Mouse (Mus musculus): ENCODE measurements at regions not wholly inside any gene's neighbourhood (a gene's known extent, or its start where the extent isn't known, plus 50 kb on each side); places are given as distances from the start of the nearest gene placed in this dataset.
A peak's percentile ranks its signal among the peaks of the same experiment; 100 is the strongest.

DNA sequence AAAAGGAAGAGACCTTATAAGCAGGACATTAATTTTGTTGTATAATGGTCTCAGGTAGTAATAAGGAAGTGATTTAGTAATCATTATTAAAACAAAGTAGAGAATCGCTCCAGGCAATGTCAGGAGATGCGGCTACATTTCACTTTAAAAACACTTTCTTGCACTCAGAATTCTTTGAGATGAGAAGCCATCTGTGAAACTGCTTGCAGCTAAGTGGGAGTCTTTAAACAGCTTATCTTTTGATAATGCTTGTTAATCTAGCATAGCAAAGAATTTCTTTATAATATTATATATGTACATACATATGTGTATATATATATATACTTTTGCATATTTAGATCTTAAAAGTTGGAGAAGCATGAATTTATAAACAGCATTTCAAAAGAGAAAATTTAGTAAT lies 133.1 kb upstream of the Klf6 start:
- DNase-seq, result no peak

GRCm38 (mm10) chr13:5728808-5729207 lies 132.5 kb upstream of the Klf6 start:
- DNase-seq, result peak; percentile 86

- peak; percentile 9 for DNase-seq
Observed at GRCm38 (mm10) chr13:5729426-5730068, 131.7 kb upstream of the Klf6 start.

DNA sequence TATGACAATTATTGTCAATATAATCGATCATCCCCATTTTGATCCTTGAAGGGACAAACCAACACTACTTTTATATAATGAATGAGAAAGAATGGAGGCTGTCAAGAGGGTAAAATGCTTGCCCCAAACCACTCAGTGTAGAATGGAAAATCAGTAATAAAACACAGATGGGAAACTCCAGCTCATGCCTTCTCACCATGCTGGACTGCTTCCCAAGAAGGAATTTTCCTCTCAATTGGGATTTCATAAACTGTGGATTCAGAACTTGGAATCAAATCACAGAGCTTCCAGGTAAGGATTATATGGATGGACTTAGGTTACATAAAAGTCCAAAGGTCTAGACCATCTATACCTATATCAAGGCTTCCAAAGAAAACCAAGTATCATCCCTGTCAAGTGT lies 129.1 kb upstream of the Klf6 start:
- DNase-seq, result no peak

DNA sequence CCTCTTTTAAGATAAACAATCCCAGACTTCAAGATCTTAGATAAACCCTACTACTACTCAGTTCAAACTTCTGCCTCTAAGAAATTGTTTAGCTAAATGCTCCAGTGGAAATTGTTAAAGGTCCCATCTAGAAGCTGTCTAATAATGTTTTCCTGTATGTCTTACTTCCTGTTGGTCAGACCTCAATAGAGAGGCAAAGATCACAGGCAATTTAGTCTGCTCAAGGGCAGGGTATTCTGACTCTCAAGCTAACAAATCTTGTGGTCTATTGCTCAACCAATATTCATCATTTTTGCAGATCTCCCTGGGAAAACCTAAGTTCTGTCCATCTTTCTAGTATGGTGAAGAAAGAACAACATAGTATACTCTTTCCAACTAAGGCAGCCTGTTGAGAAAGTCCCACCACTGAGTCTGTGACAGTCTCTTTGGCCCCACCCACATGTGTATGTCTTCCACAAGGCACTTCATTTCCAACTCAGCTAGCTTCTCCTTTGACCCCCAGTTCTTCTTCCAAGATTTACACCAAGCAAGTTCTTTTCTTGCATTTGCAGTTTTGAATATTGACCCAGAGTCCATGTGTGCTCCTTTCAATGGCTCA lies 126.2 kb upstream of the Klf6 start:
- no peak for DNase-seq

DNA sequence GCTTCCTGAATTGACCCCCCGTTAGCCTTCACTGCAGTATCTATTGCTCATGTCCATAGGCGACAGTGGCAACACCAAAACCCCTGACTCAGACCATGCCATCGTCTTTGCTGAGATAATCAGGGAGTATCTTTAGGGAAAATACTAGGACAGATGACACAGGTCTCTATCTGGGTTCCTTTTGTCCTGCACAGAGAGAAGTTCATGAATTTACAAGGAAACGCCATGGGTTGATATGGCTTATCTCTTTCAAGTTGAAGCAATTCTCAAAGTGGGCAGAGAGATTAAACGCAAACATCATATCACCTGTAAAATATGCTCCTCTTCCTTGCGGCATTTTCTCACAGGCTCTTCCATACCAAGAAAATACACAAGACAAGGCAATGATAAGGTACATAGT lies 124.8 kb upstream of the Klf6 start:
- no peak for DNase-seq

DNA sequence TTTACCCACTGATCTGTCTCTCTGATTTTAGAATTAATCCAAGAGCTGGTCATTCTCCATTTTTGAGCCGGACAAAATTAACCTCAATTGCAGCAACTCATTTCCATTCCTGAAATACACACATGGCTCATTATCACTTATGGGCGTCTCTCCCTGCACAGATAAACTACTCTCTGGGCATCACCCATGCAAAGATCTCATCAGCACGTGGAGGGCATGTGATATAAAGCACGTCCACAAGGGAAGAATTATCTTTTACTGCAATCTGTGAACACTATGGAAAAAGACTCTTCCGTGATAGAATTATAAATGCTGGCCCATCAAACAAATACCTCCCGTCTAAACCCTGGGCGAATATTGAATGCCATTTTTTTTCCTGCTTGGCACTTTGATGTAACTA lies 124.1 kb upstream of the Klf6 start:
- DNase-seq, result no peak

- no peak for DNase-seq
Observed at GRCm38 (mm10) chr13:5740805-5741204, 120.5 kb upstream of the Klf6 start.

- no peak for DNase-seq
Observed at GRCm38 (mm10) chr13:5744949-5745348, 116.3 kb upstream of the Klf6 start.

DNA sequence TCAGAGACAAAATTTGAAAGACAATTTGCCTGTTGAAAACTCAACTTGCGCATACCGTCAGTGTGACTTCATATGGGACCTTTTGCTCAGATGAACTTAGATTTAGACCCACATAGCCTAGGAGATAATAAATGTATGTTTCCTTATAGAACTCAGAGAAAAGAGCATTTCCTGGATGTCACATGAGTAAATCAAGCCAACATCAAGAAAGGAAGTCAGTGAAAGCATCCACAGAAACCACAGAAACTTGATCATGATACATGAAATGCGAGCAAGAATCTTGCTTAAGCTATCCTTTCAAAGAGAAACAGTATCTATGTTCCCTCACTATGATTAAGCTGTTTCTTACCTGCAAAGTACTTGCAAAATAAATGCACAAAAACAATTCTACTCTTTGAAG lies 104.1 kb upstream of the Klf6 start:
- DNase-seq, result no peak

GRCm38 (mm10) chr13:5757963-5758362 lies 103.3 kb upstream of the Klf6 start:
- DNase-seq, result no peak

DNA sequence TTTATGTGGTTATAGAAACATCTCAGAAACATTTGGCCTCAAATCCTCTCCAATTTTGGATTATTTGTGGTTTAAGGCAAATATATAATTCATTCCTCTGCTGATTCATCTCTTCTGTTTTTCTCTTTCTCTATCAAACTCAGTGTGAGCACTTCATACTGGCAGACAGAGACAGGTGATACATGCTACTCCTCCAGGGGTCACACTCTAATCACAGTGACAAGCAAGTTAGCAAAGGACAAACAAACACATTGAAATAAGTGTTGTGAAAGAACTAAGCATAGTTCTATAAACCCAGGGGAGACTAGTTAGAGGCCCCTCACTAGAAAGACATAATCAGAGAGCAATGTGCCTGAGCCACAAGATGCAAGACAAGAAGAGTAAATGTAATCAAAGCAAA lies 101.3 kb upstream of the Klf6 start:
- DNase-seq, result no peak

DNA sequence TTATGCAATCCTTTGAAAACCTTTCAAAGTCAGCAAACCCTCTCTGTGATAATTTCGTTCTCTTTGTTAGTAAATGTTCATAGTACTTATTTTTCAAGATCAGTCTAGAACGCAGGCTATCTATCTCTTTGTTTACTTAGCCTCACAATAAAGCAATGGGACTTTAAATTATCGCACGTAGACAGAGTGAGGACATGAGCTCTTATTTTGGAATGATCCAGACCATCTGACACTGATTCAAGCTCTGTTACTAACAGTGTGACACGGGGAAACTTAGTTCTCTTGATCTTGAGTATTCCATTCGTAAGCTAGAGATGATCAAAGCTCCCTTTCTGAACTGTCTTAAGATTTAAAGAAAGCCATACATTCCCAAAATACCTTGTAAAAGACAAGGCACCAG lies 94.9 kb upstream of the Klf6 start:
- DNase-seq, result no peak

GRCm38 (mm10) chr13:5767202-5767601 lies 94.1 kb upstream of the Klf6 start:
- no peak for DNase-seq

- DNase-seq, result no peak
Observed at GRCm38 (mm10) chr13:5768699-5769098, 92.6 kb upstream of the Klf6 start.

DNA sequence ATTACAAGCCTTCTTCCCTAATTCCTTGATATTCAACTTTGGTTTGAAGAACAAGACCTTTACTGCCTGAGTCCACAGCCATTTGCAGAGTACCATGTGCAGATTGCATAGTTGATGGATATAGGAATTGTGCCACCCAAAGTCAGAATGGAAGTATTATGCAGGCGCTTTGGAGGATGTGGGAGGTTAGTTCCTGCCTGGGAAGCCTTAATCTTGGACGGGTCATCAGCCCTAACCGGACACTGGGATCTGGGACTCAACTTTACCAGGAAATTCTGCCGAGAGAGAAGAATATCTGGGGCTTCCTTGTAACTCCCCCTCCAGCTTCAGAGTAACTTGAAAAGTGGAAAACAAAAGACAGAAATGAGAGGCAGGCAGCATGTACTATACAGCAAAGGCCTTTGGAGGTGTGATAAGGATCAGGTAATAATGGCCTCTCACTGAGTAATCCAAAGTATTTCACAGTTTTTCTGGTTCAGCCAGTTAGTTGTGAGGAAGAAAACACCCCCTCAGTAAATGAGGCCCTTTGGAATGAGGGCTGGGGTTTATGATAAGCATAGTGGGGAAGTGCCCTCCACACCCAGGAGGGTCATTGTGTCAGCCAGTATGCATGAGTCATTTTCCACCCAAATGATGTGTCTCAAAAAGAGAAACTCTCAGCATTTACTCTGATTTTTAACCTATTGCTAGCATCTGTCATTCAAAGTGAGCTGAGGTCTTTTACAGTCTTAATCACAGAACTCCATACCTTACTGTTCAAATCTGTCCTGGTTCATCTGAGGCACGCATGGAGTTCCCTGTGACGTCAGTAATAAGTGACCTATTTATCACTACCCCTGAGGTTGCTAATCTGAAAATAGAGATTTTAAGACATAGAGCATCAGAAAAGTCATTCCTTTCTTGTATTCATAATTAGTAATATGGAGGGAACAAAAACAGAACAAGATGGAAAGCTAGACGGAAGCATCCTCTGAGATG lies 91.7 kb upstream of the Klf6 start:
- DNase-seq, result no peak

GRCm38 (mm10) chr13:5773811-5774210 lies 87.5 kb upstream of the Klf6 start:
- no peak for DNase-seq

DNA sequence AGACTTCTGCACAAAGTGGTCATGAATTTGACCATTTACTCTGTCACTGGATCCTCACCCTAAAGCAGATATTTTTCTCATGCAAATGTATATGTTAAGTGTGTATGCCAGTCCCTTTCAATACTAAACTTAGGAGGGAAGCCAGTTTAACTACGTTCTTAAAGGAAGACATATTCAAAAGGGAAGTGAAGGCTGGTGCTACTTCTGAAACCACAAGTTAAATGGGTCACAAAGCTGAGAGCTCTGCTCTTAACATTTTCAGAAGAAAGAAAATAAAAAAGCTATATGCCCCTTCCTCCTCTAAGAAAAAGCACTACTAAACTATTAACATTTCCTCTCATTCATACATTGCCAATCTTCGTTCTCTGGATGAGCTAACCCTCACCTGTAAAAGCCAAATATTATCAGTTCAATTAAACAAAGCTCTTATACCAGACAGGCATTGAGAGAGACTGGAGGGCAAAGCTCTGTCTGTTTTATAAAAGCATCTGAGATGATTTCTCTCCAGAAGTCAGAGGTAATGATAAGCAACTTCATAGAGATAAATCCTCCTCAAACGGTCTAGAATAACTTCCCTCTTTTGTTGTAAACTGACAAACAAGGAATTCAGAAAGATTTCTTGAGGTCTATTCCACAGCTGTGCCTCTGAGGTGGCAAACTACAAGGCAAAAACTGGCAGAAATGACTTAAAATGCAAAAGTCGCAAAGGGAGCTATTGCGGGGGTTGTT lies 82.7 kb upstream of the Klf6 start:
- DNase-seq, result no peak

GRCm38 (mm10) chr13:5779410-5779809 lies 81.9 kb upstream of the Klf6 start:
- DNase-seq, result peak; percentile 11

- no peak for DNase-seq
Observed at GRCm38 (mm10) chr13:5782540-5782939, 78.7 kb upstream of the Klf6 start.

GRCm38 (mm10) chr13:5787114-5787513 lies 74.2 kb upstream of the Klf6 start:
- DNase-seq, result no peak

DNA sequence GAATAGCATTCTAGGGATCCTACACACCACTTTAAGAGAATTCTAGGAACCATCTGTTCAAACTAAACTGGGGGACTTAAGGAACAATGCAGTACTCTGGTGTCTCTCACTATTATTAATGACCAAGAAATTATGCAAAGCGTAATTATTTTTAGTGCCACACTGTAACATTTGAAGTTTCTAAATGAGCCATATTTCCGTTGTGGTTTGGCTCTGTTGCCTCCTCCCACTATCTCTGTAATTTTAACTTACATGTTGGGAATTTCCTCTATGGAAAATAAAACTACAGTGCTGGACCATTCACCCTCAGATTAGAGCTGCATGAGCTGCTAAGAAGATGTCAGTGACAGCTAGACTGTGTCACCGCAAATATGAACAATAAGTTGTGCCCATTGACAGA lies 72.0 kb upstream of the Klf6 start:
- DNase-seq, result no peak

- DNase-seq, result no peak
Observed at GRCm38 (mm10) chr13:5802079-5802478, 59.2 kb upstream of the Klf6 start.

All from retina, postnatal 1 day (tissue).